Mouse (Mus musculus): ENCODE results near the gene Hist1h2bp.
"Not testable (repeated sequence)": the region's sequence is repeated elsewhere in the genome, so short reads cannot be mapped to it uniquely, and the experiment has no call there.

DNA sequence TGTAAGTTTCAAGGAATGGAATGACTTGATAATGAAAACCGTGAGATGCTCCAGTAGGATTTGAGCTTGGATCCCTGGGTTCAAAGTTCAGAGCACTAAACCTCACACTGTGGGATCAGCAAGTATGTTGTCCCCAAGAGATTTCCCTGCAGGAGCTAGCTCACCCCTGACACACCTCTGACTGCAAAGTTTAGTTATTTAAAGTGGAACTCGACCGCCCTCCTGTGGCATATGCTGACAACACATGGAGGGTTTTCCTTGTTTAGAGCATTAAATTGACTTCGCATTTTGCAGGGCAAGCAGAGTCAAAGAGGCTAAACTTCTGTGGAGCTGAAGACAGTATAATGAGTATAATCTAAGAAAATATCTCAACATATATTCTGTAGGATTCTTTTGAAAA is 15.8 kb downstream of the Hist1h2bp start:
- TF ChIP-seq POLR2A (IDR thresholded peaks at IDR 0.05; ENCODE audit: insufficient read depth, low read depth, low read length); CTCF (IDR thresholded peaks at IDR 0.05); EP300 (IDR thresholded peaks at IDR 0.05; ENCODE audit: insufficient read depth, low read depth, low read length): not testable (repeated sequence)

Measured in heart, adult 2 months (tissue).